Mouse (Mus musculus) intestine, embryonic 15.5 days (tissue): ENCODE results near the gene Lsmem1. TPM values are rescaled to one million over a fixed set of nuclear protein-coding genes. Genes with fewer than 3 reads are reported as not detected.
A peak's percentile ranks its signal among the peaks of the same experiment; 100 is the strongest.

Source experiments
- ATAC-seq: fragments of 200-750 bp; cut with Nextera tagmentation; 2 replicates; pipeline ENCODE4 v1.8.0; 2017; ENCODE audit warnings: moderate TSS enrichment, moderate library complexity
- H3K27ac ChIP-seq: fragments of 300-500 bp; sonication (generic); 2 replicates; pipeline ENCODE4 v1.5.1; 2015; ENCODE audit warnings: mild to moderate bottlenecking, inconsistent platforms
- H3K27me3 ChIP-seq: fragments of 300-500 bp; sonication (generic); replicated peaks from 2 replicates; pipeline ENCODE4 v1.6.1; 2015; ENCODE audit warnings: inconsistent platforms
- H3K36me3 ChIP-seq: fragments of 300-500 bp; sonication (generic); 2 replicates; pipeline ENCODE4 v1.6.1; 2015; ENCODE audit warnings: inconsistent platforms
- H3K4me1 ChIP-seq: fragments of 300-500 bp; sonication (generic); replicated peaks from 2 replicates; pipeline ENCODE4 v1.6.1; 2015; ENCODE audit warnings: inconsistent platforms
- H3K4me2 ChIP-seq: fragments of 300-500 bp; sonication (generic); replicated peaks from 2 replicates; pipeline ENCODE4 v1.6.1; 2015; ENCODE audit warnings: mild to moderate bottlenecking, inconsistent platforms
- H3K4me3 ChIP-seq: fragments of 300-500 bp; sonication (generic); replicated peaks from 2 replicates; pipeline ENCODE4 v1.5.1; 2015; ENCODE audit warnings: inconsistent platforms
- H3K9ac ChIP-seq: fragments of 300-500 bp; sonication (generic); 2 replicates; pipeline ENCODE4 v1.6.1; 2015; ENCODE audit warnings: inconsistent platforms
- H3K9me3 ChIP-seq: fragments of 300-500 bp; sonication (generic); 2 replicates; pipeline ENCODE4 v1.6.1; 2016; ENCODE audit warnings: inconsistent platforms
- WGBS: fragments of 180-500 bp; shearing (Covaris S2); methylation state at CpG from one replicate; pipeline ENCODE4 v1.1.7; 2015; 5-methylcytosine and 5-hydroxymethylcytosine counted together
- polyA plus RNA-seq: library from polyadenylated mRNA; unstranded; fragments of >200 nt; fragmentation: Nextera tagmentation; extraction: Ambion mirVana; gene quantifications from 2 replicates; pipeline ENCODE4 v1.2.1, GENCODE M21; 2015

Lsmem1 gene
- polyA plus RNA-seq, 1 experiment from 2014 or later, result not detected

GRCm38 (mm10) chr12:40223676-40224075 lies 24.4 kb upstream of the Lsmem1 start:
- ATAC-seq, result no peak
- peak overlapping the region; percentile 37 for H3K4me3 ChIP-seq

DNA sequence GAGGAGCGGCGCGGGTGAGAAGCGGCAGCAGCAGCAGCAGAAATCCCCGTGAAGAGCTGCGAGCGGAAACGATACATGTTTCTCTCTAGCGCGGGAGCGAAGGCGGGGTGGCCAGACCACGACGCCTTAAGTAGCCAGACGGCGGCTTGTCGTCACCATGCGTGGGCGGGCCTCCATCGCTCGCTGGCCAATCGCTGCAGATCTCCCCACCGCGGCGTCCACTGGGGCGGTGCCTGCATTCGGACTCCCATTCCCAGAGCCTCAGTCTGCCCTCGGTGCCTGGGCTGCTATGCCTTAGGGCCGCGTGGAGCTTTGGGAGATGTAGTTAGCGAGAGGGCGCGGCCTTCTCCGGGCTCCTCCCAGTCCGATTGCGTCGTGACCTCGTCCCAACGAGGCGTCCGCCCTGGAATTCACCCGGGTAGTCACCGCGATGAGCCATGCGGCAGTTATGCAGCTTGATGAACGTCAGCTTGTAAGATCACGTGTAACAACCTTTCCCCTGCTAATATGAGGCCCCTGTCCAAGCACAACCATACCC lies 23.9 kb upstream of the Lsmem1 start:
- Histone ChIP-seq H3K4me1 (peaks cover 3% of the 10 kb centered on the region), H3K27ac (peak overlapping the region; percentile 95), H3K9me3 (no peaks in the 10 kb centered on the region), H3K4me3 (peak overlapping the region; percentile 87), H3K36me3 (no peaks in the 10 kb centered on the region), H3K27me3 (no peaks in the 10 kb centered on the region), H3K4me2 (peak overlapping the region; percentile 61), H3K9ac (peak overlapping the region; percentile 86)
- ATAC-seq, result peak; percentile 97
- WGBS, result under 1% methylated on average over 47 of the region's 47 CpGs

More at GRCm38 (mm10) chr12:40223676-40224075, 24.4 kb upstream of the Lsmem1 start:
- H3K4me1 ChIP-seq, result peaks cover 3% of the 10 kb centered on the region
- H3K9me3 ChIP-seq, result no peaks in the 10 kb centered on the region
- peak overlapping the region; percentile 36 for H3K9ac ChIP-seq
- peak overlapping the region; percentile 45; the same call in 1 of the 2 replicates for H3K27ac ChIP-seq
- H3K27me3 ChIP-seq, result no peaks in the 10 kb centered on the region
- peak overlapping the region; percentile 61 for H3K4me2 ChIP-seq
- no peaks in the 10 kb centered on the region for H3K36me3 ChIP-seq
- WGBS, result 42% methylated on average over 10 of the region's 10 CpGs

- H3K27ac ChIP-seq, result peak overlapping the region; percentile 95
- peak overlapping the region; percentile 86 for H3K9ac ChIP-seq
- H3K9me3 ChIP-seq, result no peaks in the 10 kb centered on the region
- no peaks in the 10 kb centered on the region for H3K36me3 ChIP-seq
- peaks cover 3% of the 10 kb centered on the region for H3K4me1 ChIP-seq
- peak overlapping the region; percentile 87 for H3K4me3 ChIP-seq
- peak overlapping the region; percentile 61 for H3K4me2 ChIP-seq
- ATAC-seq, result peak; percentile 93
- WGBS, result under 1% methylated on average over 81 of the region's 81 CpGs
- H3K27me3 ChIP-seq, result no peaks in the 10 kb centered on the region
These were observed 23.2 kb upstream of the Lsmem1 start for GRCm38 (mm10) chr12:40222251-40223081.

GRCm38 (mm10) chr12:40221611-40222010 lies 22.3 kb upstream of the Lsmem1 start:
- Histone ChIP-seq H3K4me1 (peaks cover 3% of the 10 kb centered on the region), H3K27me3 (no peaks in the 10 kb centered on the region), H3K9ac (peak overlapping the region; percentile 86), H3K36me3 (no peaks in the 10 kb centered on the region), H3K4me2 (peak overlapping the region; percentile 57), H3K4me3 (peak overlapping the region; percentile 87), H3K27ac (no peak overlapping the region; the same call in 1 of the 2 replicates), H3K9me3 (no peaks in the 10 kb centered on the region)
- WGBS, result 13% methylated on average over 5 of the region's 5 CpGs
- ATAC-seq, result no peak

DNA sequence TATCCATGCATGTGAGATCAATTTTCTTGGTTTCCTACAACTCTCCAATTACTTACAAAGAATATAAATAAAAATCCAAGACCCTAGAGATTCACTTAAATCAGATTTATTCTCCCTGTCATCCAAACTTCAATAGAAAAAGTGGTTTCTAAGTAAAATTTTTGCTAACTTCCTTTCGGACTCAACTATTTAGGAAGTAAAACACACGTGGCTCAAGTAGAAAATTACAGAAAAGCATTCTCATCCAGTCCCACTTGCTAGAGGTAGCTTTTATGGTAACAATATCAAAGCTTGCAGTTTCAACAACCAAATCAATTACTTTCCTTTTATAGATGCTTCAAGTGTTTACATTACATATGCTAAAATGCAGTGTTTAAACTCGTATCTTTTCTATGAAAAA lies 21.6 kb upstream of the Lsmem1 start:
- no peaks in the 10 kb centered on the region for H3K27me3 ChIP-seq
- peak overlapping the region; percentile 86; the same call in 1 of the 2 replicates for H3K9ac ChIP-seq
- H3K9me3 ChIP-seq, result no peaks in the 10 kb centered on the region
- no peak for ATAC-seq
- H3K4me1 ChIP-seq, result peaks cover 3% of the 10 kb centered on the region
- no peaks in the 10 kb centered on the region for H3K36me3 ChIP-seq
- 9% methylated on average over 3 of the region's 3 CpGs for WGBS
- no peak overlapping the region for H3K27ac ChIP-seq
- H3K4me3 ChIP-seq, result peak overlapping the region; percentile 87
- peak overlapping the region; percentile 57 for H3K4me2 ChIP-seq

- H3K4me1 ChIP-seq, result peaks cover 3% of the 10 kb centered on the region
- peak overlapping the region; percentile 3 for H3K4me3 ChIP-seq
- no peaks in the 10 kb centered on the region for H3K27me3 ChIP-seq
- H3K9me3 ChIP-seq, result no peaks in the 10 kb centered on the region
- 43% methylated on average over 3 of the region's 3 CpGs for WGBS
- no peak overlapping the region; the same call in 1 of the 2 replicates for H3K9ac ChIP-seq
- ATAC-seq, result no peak
- peaks cover 5% of the 10 kb centered on the region for H3K36me3 ChIP-seq
- H3K27ac ChIP-seq, result peak overlapping the region; percentile 44; the same call in 1 of the 2 replicates
- H3K4me2 ChIP-seq, result peak overlapping the region; percentile 57
These were observed 20.8 kb upstream of the Lsmem1 start for GRCm38 (mm10) chr12:40220001-40220570.

DNA sequence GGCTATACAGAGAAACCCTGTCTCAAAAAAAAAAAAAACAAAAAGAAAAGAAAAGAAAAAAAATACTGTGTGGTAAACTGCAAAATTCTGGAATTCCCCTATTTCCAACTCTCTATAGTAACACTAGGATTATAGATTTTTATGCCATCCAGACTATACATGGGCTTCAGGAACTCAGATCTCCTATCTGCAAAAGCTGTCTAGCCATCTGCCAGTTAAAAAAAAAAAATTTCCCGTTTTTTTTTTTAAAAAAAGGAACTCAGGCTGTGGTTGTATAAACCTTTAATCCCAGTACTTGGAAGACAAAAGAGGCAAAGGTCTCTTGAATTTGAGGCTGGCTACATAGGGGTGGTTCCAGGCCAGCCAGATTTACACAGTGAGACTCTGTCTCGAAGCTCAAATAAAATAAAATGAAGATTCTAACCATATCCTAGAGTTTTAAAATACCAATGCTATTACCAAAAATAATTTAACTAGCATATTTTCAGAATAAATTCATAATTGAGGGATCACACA lies 19.2 kb upstream of the Lsmem1 start:
- WGBS, result 62% methylated on average over 2 of the region's 2 CpGs
- ATAC-seq, result no peak
- H3K4me1 ChIP-seq, result peaks cover 3% of the 10 kb centered on the region
- H3K4me2 ChIP-seq, result no peak overlapping the region
- no peaks in the 10 kb centered on the region for H3K9me3 ChIP-seq
- H3K36me3 ChIP-seq, result peaks cover 16% of the 10 kb centered on the region
- H3K4me3 ChIP-seq, result no peak overlapping the region
- H3K9ac ChIP-seq, result no peak overlapping the region
- no peaks in the 10 kb centered on the region for H3K27me3 ChIP-seq
- H3K27ac ChIP-seq, result no peak overlapping the region

DNA sequence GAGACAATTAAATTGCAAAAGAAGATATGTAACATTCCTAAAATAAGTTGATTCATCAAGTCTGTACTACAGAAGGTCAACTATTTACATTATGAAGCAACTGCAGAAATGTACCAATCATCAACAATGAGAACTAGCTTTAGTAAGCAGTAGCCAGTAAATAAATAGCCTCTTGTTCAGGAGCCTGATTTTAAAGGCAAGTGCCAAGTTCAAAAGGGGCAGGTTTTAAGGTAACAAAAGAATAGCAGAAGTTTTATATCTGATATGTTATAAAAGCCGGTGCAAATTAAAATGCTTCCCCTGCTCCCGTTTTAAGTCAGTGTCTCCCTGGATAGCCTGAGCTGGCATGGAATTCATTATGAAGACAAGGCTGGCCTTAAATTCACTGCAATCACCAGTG lies 18.5 kb upstream of the Lsmem1 start:
- Histone ChIP-seq H3K4me1 (peaks cover 3% of the 10 kb centered on the region), H3K4me2 (no peak overlapping the region), H3K27ac (no peak overlapping the region), H3K9me3 (no peaks in the 10 kb centered on the region), H3K9ac (no peak overlapping the region), H3K4me3 (no peak overlapping the region), H3K36me3 (peaks cover 18% of the 10 kb centered on the region), H3K27me3 (no peaks in the 10 kb centered on the region)
- no peak for ATAC-seq
- WGBS, result 88% methylated on average over 2 of the region's 2 CpGs

- 86% methylated on average over 15 of the region's 15 CpGs for WGBS
- H3K9me3 ChIP-seq, result no peaks in the 10 kb centered on the region
- peaks cover under 1% of the 10 kb centered on the region for H3K4me1 ChIP-seq
- H3K36me3 ChIP-seq, result peaks cover 26% of the 10 kb centered on the region
- no peak overlapping the region for H3K27ac ChIP-seq
- no peak overlapping the region for H3K4me2 ChIP-seq
- no peak for ATAC-seq
- H3K9ac ChIP-seq, result no peak overlapping the region
- no peak overlapping the region for H3K4me3 ChIP-seq
- no peaks in the 10 kb centered on the region for H3K27me3 ChIP-seq
These were observed 15.9 kb upstream of the Lsmem1 start for GRCm38 (mm10) chr12:40214888-40215876.

GRCm38 (mm10) chr12:40209049-40209448 lies 9.8 kb upstream of the Lsmem1 start:
- H3K36me3 ChIP-seq, result peaks cover 44% of the 10 kb centered on the region
- no peak overlapping the region for H3K4me2 ChIP-seq
- H3K4me3 ChIP-seq, result no peak overlapping the region
- no peaks in the 10 kb centered on the region for H3K4me1 ChIP-seq
- no peak overlapping the region for H3K27ac ChIP-seq
- no peaks in the 10 kb centered on the region for H3K9me3 ChIP-seq
- ATAC-seq, result no peak
- WGBS, result 91% methylated on average over 3 of the region's 3 CpGs
- H3K9ac ChIP-seq, result no peak overlapping the region
- no peaks in the 10 kb centered on the region for H3K27me3 ChIP-seq

DNA sequence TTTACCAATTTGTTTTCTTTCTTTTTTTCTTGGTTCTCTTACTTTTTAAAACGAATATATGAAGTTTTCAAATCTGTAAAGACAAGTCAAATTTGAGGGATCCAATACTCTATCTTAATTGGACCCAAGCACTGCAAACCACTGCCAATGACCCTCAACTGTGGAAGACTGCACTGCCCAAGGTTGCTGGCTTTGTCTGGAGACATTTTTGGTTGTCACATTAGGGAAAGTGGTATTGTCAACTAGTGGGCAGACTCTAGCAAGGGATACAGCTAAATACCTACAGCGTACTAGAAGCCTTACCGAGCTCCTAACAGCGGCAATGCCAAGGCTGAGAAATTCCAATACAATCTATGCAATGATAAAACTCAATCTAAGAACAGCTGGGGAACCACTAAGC lies 8.6 kb upstream of the Lsmem1 start:
- no peak for ATAC-seq

More for the DNA sequence above, 8.6 kb upstream of the Lsmem1 start:
- H3K4me3 ChIP-seq, result no peak overlapping the region
- WGBS, result 95% methylated on average over 4 of the region's 4 CpGs
- no peaks in the 10 kb centered on the region for H3K4me1 ChIP-seq
- H3K9me3 ChIP-seq, result no peaks in the 10 kb centered on the region
- H3K4me2 ChIP-seq, result no peak overlapping the region
- H3K9ac ChIP-seq, result no peak overlapping the region
- H3K36me3 ChIP-seq, result peaks cover 38% of the 10 kb centered on the region
- H3K27me3 ChIP-seq, result no peaks in the 10 kb centered on the region
- no peak overlapping the region for H3K27ac ChIP-seq
